Mouse (Mus musculus) hematopoietic stem cell, adult 5-6 weeks (primary cell): ENCODE results near the gene Zfp12. TPM values are rescaled to one million over a fixed set of nuclear protein-coding genes. Genes with fewer than 3 reads are reported as not detected.

Source experiments
- ATAC-seq, 2 experiments: fragments of 125-278 bp in 1 of 2; replicated peaks in 1 of 2; 2 replicates each; pipeline ENCODE4 v1.8.0; 2016 to 2017; ENCODE audit warnings: inconsistent platforms in 2 of 2, mild to moderate bottlenecking in 2 of 2, moderate number of reproducible peaks in 2 of 2, low read depth in 1 of 2, moderate TSS enrichment in 1 of 2; ENCODE audit not compliant: low FRiP score in 2 of 2, poor library complexity in 2 of 2, severe bottlenecking in 2 of 2, insufficient read depth in 1 of 2, low TSS enrichment in 1 of 2
- total RNA-seq: library from RNA; stranded (forward); fragments of 172-1452, 232-1000 nt; gene quantifications from 2 replicates; pipeline ENCODE4 v1.2.3, GENCODE M21; 2017

Zfp12 gene
- total RNA-seq, 1 experiment from 2014 or later: 28.5 TPM

DNA sequence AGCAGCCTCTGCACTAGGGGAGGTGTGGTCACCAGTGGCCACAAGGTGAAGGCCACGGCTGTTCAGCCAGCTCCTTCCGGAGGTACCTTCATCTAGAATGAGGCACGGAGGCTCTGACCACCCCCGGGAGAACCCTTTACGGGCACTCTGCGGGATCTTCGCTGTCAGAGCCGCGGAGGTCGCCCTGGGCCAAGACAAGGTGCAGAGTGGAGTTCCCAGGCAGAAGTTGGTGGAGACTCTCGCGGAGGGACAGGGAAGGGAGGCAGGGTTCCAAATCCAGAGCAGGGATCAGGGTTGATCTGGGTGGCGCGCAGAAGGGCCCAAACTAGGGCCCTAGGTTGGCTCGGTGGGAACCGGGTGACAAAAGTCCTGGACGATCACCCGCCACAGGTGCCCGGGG is 57.9 kb downstream of the Zfp12 start:
- ATAC-seq: no peak

DNA sequence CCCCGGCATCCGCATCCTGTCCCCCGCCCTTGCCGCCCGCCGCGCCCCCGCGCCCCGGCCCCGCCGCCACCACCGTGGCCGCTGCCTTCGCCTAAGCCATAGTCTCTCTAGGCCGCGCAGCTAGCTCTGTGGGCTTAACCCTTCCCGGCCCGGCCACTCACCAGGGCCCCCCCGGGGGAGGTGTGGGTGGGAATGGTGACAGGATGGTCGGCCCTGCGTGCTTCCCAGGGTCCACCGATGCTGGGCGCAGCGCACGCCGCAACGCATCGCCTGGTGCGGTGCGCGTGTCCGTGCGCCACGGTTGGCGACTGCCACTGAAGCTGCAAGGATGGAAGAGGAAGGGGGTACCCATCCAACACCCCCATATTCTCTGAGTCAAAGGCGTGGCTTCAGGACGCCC is 58.4 kb downstream of the Zfp12 start, which contains the start of gene Zfp853:
Zfp853 (minus strand) TSS at position 220 of the 400 bp plus-strand sequence.
- no peak for ATAC-seq

DNA sequence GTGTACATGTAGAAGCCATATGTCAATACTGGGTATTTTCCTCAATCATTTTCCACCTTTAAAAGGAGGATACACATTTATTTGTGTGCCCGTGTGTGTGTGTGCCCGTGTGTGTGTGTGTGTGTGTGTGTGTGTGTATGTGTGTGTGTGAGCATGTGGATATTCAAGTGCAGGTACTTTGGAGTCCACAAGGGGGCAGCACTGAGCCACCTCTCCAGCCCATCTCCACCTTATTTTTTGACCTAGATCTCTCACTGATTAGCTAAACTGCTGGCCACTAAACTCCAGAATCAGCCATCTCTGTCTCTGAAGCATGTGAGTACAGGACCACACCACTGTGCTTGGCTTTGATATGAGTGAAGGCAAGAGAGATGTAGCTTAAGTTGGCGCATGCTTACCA is 59.9 kb downstream of the Zfp12 start:
- ATAC-seq: no peak

DNA sequence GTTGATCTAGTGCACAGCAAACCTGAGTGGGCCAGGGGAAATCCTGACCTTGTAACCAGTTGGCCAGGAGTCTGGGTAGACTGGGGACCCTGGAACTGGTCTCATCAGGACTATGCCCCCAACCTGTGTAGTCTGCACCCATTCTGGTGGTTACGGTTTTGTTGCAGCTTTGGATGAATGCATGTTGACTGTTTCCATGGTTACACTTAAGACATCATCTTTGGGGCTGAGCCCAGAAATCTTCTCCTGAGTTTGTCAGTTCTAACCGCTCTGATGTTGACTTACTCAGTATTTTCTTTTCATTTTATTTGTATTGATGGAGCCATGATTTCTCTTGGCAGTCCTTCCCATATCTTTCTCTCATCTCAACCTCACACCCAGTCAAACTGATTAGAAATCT is 60.4 kb downstream of the Zfp12 start:
- no peak for ATAC-seq

DNA sequence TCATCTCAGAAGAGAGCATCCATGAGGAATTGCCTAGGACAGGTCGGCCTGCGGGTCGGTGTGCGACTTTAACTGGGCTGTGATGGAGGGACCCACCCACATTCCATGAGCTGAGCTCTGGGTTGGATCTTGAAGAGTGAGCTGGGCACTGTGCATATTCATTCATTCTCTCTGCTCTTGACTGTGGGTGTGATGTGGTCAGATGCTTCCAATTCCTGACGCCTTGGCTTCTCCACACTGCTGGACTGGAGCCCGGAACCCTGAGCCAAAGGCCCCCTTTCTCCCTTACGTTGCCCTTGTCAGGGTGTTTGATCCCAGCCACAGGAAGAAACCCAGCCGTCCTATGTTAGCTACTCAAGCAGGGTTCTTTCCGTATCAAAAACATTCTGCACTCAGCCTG is 63.0 kb downstream of the Zfp12 start:
- ATAC-seq: no peak

DNA sequence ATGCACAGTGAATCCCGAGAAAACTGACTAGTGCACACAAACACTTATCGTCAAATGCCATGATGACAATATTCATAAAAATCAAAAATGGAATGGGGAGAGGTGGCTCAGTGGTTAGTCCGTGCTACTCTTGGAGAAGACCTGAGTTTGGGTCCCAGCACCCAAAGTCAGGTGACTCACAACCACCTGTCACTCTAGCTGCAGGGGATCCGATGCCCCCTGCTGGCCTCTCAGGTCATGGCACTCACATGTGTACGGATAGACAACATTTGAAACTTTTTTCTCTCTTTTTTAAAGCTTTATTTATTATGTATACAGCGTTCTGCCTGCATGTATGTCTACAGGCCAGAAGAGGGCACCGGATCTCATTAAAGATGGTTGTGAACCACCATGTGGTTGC is 63.4 kb downstream of the Zfp12 start:
- no peak for ATAC-seq

Other genes with a start within 250 kb of the Zfp12 start
- gene Rnf216, start 122.2 kb upstream of the Zfp12 start, total RNA-seq: 57.0 and 59.8 TPM in 2 replicates
- not detected in 2 replicates for gene Olfr718-ps1, start 87.6 kb upstream of the Zfp12 start, total RNA-seq
- 12.7 and 19.6 TPM in 2 replicates for gene Rbak, start 54.4 kb upstream of the Zfp12 start, total RNA-seq
- gene Spdye4b, start 54.1 kb upstream of the Zfp12 start, total RNA-seq: not detected in 2 replicates
- gene Spdye4a, start 8.3 kb upstream of the Zfp12 start, total RNA-seq: not detected in 2 replicates
- gene Zfp316, start 34.9 kb downstream of the Zfp12 start, total RNA-seq: 5.4 and 8.0 TPM in 2 replicates
- gene Zfp853, start 58.5 kb downstream of the Zfp12 start, total RNA-seq: 0.38 TPM in 1 of 2 replicates, not detected in the other
- 13.5 and 20.7 TPM in 2 replicates for gene E130309D02Rik, start 80.2 kb downstream of the Zfp12 start, total RNA-seq
- 34.3 and 39.5 TPM in 2 replicates for gene Zdhhc4, start 94.1 kb downstream of the Zfp12 start, total RNA-seq
- gene Grid2ip, start 122.2 kb downstream of the Zfp12 start, total RNA-seq: not detected in 2 replicates
- 61.3 and 76.2 TPM in 2 replicates for gene Kdelr2, start 168.7 kb downstream of the Zfp12 start, total RNA-seq
- 9.8 and 11.5 TPM in 2 replicates for gene Daglb, start 229.4 kb downstream of the Zfp12 start, total RNA-seq